Mouse (Mus musculus): ENCODE results near the gene Olfr1505.

Gene Olfr1505
- long read RNA-seq, experiment 1: 0 reads
- long read RNA-seq, experiment 2: 0 reads

- intact Hi-C loops (cut with DNase I): no loop called here
Observed at GRCm38 (mm10) chr19:13913230-13913629, at the start of gene Olfr1505. Gene Olfr1505 (plus strand): TSS chr19:13913530.

DNA sequence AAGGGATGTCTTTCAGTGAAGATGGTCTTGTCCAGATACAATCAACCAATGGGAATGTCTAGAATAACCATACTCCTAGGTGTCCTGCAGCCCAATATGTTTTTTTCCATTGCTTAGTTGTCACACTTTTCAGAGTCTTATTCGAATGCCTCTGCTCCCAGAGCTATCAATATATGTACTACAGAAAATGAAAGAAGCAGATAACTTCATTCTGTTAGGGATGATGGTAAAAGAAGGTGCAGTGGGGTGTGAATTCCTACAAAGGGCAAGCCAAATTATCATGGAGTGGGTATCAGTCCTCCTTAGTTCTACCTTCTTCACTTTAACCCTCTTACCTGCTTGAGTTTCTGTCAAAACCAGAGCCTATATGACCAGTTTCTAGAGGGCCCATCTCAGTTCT, 15.5 kb upstream of the Olfr1505 start, which contains the start of gene Olfr1504:
Olfr1504 (minus strand) TSS at position 101 of the 400 bp plus-strand sequence.
- intact Hi-C loops (cut with DNase I): no loop called here

Measured in adrenal gland (tissue).